Mouse (Mus musculus) lung, adult 18-20 months (tissue): ENCODE measurements around the gene Zfp777.
A peak's percentile ranks its signal among the peaks of the same experiment; 100 is the strongest.

Source experiments
- DNase-seq, 2 experiments: peaks; one replicate each; pipeline ENCODE4 v3.0.0; 2022; ENCODE audit warnings: mixed read lengths in 2 of 2

The Zfp777 gene

DNA sequence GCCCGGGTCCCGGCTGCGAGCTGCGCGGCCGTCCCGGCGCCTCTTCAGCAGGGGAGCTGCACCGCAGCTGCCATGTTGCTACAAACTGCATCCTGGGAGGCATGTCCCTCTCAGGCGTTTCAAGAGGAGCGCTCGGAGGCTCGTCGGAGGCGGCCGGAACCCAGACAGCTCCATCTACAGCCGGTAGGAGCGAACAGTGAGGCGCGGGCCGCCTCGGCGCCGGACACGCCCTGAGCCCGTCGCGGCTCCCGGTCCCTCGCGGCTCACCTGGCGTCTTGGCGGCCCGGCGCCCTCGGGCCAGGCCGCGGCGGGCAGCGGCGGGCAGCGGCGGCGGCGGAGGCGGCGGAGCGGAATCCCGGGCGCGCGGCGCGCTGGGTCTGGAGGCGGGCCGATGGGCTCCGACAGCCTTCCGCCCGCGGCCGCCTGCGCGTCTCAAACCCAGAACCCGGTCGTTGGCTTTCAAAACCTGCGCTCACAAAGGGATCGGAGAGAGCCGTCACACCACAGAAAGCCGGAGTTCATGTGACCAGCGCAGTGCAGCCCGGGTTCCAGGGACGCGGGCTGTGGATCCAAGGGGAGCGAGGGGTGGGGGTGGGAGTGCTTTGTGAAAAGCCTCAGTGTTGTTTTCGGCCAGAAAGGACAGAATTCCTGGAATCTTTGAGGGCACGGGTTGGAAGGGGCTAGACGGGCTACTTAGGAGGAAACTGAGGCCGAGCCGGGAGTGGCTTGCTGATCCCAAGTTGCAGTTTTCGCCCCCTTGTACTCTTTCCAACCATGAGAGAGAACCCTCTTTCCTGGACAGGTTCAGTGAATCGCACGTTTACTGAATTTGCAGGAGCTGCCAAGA lies at the start of gene Zfp777:
Gene Zfp777, minus strand, starts transcription at position 486 of the 847 bp plus-strand sequence.
- DNase-seq = peak; percentile 87 to 90

DNA sequence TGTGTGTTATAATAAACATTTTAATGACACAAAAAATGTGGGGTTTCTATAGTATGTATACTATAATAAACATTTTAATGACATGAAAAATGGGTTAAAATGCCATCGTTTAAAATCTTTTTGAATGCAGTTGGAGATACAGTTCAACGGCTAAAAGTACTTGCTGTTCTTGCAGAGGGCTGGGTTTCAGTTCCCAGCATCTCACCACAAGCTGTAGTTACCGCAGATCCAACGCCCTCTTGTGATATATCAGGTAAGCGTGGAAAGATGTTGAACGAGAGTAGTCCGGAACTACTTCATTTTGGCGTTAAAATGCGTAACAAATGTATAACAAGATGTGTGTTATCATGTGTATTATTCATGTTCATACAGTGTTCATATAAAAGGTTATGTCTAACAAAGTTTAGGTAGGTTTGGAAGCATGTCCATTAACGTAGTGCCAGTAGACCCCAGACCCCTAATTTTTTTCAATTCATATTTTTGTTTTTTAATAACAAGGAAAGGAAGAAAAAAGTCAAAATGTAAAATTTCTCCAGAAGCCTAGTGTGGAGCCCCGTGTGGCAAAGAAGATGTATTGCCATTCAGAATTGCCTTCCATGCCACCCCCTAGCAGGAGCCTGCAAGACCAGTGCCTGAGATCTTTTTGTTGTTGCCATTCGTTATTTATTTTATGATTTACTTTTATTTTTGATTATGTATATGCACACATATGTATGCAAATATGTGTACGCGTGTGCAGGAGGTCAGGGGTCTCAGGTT lies 38.4 kb upstream of the Zfp777 start:
- no peak for DNase-seq

DNA sequence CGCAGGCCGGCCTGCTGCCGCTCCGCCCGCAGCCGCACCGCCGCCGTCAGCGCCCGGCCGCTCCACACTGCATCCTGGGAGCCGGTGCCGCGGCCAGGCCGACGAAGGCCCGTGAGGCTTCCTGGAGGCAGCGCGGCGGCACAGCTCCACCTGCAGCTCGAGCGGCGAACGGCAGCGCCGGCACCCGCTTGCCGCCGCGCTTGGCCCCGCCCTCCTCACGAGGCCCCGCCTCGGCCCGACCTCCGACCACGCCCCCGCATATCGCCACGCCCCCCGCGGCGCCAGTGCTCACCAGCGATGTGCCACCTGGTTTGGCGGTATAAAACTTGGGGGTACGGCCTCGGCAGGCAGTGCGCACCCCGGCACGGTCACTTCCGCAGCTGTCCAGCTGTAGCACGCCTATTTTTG lies 37.8 kb upstream of the Zfp777 start, which contains the start of gene Zfp746:
Gene Zfp746, minus strand, starts transcription at position 123 of the 408 bp plus-strand sequence.
- DNase-seq = peak; percentile 88 to 91

DNA sequence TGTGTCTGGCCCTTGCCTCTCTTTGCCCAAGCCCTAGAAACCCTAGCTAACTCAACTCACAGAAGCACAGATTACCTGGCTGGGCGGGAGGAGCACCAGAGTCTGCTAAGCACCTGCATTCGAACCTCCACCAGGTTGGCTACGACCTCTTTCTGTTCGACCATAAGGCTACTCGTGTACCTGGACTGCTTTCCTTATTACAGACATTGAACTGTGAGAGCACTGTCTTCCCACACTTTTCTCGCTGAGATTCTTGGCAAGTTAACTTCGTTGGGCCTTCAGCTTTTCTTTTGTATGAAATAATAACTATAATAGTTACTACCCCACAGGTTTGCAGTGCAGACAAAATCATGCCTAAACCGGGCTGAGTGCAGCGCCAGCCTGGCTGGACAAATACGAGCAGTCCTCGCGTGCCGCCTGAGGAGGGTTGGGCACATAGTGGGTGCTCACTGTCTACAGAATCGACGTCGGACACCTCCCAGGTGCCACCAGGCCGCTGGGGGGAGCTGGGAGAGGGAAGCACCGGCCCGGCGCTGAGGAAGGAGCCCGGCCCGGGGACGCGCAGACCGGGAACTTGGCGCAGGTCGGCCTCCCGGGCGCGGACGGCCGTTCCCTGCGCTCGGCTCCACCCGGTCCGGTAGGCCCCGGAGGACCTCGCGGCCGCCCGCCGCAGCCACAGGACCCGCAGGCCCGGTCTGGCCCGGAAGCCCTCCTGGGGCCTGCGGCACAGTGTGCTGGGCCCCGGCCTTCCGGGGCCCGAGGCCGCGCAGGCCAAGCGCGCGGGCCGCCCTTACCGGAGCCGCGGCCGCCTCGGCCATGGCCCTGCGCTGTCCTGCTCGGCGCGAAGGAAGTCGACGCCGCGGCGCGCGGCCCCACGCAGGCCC lies 37.1 kb upstream of the Zfp777 start:
- peak; percentile 71 to 79 for DNase-seq

DNA sequence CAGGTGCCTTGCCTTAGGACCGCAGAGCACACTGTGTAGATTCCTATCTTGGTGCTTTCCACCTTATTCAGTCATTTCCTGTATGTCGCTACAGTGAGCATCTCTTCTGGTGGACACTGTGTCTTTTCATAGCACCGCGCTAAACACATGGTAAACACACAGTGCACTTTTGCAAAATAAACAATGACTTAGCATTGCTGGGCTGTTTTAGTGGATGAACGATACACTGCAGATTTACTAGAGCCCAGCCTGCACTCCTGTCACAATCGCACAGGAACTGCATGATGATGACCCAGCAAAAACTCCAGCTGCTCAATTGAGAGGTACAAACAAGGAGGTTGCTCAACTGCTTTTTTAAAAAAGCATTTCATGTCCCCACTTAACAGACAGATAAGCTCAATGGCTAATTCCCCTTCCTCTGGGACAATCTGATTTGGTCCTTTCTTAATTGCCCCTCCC lies 35.1 kb upstream of the Zfp777 start:
- peak in 1 of 2 experiments; percentile 21 for DNase-seq

DNA sequence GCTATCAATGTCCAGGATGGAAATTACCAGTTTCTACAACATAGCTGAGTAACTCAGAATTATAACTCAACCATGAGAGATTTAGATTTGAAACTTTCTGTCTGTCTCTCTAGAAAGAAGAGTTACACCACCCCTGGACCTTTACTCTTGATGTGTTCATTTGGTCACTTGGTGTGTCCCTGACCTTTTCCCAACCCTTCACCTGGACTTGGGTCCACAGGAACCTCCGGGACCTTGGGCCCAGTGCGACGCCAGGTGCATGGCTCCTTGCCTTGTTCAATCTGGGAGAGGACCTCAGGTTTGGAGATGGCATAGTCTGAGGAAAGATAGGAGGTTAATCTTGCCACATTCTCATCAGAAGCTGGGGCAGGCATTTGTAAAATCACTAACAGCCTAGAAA lies 33.2 kb upstream of the Zfp777 start:
- DNase-seq = no peak

DNA sequence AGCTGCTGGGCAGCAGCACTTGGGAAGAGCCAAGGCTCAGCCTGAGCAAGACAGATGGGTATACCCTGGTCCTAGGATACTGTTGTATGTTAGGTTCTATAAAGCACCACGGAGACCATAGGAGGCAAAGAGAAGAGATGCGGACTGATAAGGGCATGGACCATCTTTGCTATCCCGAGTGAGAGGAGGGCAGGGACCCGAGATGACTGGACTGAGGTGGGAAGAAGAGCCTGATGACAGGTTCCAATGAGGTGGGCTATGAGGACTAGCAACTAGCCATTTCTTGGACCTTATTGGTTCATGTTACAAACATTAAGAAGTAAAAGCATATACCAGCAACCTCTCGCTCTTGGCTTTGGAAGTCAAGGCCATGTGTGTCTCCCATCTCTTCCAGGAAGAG lies 32.3 kb upstream of the Zfp777 start:
- DNase-seq = no peak

DNA sequence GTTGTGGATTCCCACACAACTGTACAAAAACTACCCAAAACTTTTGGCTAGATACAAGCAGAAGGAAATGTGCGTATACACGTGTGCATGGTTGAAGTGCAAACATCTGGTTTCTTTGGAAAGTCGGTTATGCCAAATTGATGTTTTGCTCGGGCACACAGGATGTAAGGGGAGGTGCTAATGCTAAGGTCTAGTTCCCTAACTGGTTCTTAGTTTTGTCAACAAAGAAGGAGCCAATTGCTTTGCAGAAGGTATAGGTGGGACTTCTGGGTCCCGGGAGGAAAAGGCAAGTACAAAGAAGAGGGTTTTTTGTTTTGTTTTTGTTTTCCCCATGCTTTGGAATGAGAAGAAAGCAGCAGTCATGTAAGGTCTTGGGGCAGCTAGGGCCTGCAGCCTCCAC lies 24.6 kb upstream of the Zfp777 start:
- DNase-seq = no peak

DNA sequence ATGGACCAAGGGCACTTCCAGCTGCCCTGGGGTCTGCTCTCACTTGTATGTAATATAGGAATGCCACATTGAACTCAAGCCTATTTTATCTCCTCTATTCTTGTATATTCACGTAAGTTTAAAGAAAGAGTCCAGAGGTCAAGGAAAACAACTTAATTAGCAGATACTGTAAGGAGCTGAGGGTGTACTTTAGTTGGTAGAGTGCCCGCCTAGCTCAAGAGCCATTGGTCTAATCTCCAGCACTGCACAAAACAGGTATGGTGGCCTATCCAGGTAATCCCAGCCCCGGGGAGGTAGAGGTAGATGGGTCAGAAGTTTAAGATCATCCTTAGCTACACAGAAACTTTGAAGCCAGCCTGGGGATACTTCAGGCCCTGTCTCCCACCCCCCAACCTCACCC lies 18.8 kb upstream of the Zfp777 start:
- DNase-seq = no peak

DNA sequence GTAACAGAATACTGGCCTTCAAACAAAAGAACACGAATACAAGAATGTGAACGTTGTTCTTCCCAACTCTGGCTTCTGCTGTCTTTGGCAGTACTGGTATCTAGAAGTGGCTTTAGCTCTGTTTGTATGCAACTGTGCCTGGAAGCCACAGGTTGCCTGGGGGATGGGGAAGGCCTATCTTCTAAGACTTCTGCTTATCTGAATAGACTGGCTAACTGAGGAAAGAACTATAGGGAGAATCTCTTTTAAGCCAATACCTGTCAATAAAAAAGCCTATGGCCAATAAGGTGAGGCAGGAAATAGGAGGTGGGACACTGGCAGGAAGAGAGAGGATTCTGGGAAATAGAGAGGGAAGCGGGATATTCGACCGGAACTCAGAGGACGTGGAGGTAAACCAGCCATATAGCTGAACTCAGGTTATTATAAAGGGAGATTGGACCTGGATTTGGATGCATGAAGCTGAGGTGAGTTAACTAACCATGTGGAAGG lies 16.9 kb upstream of the Zfp777 start:
- DNase-seq = no peak

DNA sequence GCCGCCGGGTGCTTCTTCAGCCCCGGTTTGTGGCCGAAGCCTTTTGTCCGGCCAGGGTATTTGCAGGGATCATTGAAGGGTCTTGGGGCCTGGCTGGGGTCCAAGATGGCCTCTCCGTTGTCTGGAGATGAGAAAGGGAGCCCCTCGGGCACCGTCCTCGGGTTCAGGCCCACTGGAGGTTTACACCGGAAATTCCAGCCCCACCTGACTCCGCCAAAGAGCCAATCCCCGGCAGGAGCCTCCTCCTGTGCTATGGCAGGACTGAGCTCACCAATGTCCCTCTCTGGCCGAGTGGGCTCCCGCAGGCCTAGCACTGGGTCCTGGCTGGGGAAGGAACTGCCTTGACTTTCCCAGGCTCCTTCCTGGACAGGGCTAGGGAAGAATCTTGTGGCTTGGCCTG lies 15.7 kb upstream of the Zfp777 start:
- DNase-seq = no peak

DNA sequence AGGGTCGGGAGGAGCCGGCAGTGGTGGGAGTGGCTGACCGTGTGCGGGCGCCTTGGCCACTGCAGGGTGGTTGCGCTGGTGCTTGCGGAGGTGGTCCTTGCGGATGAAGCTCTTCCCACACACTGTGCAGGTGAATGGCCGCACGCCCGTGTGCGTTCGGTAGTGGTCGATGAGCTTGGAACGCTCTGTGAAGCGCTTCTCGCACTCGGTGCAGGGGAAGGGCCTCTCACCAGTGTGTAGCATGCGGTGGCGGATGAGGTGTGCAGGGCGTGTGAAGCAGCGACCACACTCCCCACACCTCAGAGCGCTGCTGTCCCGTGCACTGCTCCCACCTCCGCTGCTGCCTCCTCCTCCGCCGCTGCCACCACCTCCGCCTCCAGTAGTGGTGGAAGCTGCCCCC lies 15.2 kb upstream of the Zfp777 start:
- DNase-seq = no peak

DNA sequence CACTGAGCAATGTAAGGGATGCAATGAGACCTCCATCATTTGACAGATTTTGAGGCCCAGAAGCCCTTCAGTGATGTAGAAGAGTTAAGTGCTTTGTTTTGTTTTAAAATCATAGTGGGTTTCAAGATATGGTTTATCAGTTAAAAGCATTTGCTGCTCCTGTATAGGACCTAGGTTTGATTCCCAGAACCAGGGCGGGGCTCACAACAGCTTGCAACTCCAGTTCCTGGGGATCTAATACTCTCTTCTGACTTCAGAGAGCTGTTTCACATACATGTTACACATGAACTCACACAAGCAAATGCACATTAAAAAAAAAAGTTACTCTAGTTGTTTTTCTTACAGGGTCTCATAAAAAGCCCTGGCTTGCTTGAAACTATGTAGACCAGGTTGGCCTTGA lies 12.2 kb upstream of the Zfp777 start:
- DNase-seq = no peak

DNA sequence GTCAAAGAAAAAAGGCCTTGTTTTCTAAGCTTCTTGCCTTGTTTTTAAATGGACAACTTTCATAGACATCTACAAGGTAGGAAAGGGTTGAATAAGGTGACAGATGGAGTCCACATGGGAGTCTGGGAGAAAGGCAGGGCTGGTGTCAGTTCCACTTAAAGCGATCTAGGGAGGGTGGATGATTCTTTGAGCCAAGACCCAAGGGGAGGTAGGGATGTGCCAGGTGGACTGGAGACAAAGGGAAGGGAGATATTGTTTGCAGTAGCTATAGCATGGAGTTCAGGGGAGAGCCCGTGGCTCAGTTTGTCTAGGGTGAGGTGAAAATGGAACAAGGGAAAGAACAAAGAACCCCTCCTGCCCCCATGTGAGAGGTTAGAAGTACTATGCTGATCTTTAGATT lies 11.7 kb upstream of the Zfp777 start:
- DNase-seq = no peak

DNA sequence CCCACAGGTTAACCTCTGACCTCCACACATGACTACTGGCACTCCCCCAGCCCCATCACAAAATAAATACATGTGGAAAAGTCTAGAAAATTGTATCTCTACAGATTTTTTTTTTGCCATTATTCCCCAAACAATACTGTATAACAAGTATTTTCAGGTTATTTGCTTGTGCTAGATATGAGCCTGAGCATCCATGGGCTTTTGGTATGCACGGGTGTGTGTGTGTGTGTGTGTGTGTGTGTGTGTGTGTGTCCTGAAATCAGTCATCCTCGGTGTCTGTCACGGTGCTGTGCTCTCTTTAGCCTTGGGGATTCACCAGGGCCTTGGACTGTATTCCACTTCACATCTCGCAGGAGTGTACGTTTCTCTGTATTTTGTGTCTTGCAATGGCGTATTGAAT lies 3.4 kb upstream of the Zfp777 start:
- no peak for DNase-seq

DNA sequence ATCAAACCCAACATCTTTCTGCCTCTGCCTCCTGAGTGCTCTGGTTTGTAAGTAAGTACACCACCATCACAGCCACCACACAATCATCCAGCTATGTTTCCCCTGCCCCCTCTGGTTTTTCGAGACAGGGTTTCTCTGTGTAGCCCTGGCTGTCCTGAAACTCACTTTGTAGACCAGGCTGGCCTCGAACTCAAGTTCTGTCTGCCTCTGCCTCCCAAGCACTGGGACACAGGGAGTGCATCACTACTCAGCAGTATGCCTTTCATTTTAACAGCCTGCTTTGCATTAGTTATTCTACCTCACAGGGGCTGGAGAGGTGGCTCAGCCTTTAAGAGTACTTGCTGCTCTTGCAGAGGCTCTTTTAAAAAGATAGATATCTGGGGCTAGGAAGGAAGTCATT lies 3.0 kb upstream of the Zfp777 start:
- DNase-seq = no peak

DNA sequence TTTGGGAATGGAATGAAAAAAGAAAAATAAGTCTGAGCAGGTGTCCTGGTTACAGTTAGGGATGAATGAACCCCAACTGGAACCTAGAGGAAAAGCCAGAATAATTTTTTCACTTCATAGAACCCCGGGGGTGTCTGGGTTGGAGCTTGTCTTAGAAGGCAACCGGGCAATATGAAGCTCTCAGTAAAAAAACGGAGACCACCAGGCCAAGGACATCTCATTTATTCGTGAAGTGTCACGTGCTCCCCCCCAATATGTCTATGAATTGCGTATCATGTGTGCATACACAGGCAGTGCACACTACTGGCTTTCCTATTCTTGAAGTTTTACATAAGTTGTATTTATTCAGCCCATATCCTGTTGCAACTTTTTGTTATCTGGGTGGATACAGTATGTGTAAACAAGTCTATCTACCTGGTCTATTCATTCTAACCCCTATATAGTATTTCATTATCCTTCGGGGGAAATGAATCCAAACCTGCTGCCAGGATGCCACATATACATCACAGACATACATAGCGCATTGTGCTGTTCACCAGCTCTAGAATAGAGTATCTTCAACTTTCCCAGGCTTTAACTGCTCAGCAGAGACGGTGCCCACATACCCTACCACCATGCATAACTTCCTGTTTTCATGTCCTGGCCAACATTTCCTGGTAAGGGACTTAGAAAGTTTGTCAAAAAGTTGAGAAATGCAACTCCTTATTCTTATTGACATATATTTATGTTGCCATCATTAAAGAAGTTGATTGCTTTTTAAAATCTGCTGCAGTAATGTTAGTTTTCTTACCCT lies 758 bp upstream of the Zfp777 start:
- no peak for DNase-seq

DNA sequence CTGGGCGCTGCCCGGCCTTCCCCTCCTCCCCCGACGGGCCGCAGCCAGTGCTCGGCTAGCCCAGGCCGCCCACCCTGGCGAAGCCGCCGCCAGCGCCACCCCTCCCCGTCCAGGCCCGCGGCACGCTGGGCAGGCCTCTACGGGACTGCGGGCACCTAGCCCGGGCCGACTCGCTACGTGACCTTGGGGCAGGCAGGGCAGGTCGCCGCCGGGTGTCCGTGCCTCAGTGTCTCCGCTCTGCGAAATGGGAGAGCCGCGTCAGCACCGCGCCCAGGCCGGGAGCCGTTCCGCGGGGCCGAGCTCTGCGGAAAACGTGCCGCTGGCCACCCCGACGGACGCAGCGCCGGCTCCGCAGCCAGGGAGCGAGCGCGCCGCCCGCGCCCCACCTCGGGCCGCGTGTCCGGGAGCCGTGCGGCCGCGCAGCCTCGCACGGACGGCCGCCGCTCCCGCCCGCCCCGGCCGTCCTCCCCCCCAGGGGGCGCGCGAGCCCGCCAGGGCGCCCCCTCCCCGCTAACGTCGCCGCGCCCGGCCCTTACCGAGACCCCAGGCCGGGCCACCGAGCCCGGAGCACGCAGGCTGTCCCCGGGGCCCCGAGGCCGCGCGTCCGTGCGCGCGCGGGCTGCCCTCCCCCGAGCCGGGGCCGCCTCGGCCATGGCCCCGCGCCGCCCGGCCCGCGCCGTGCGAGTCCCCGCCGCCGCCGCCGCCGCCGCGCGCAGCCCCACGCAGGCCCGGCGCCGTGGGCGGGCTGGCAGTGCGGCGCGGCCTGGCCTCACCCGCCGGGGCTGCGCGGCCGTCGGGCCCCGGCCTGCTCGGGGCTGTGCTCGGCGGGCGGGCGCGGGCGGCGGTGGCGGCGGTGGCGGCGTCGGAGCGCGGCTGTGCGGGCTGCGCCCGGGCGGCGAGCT lies 1.0 kb downstream of the Zfp777 start:
- peak; percentile 21 to 26 for DNase-seq

DNA sequence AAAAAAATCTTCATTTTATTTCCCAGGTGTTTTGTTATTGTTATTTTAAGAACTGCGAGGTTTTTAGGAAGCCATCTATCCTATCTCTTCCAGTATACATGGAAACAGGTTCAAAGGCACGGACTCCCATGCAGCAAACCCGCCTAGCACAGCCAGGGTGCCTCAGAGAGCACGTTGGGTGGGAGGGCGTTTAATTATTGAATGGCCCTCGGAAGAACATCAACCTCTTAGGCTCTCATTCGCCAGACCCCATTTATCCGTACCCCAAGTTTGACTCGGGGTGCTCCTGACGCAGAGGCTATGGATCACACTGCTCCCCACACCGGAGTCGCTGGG lies 1.6 kb downstream of the Zfp777 start:
- no peak for DNase-seq

DNA sequence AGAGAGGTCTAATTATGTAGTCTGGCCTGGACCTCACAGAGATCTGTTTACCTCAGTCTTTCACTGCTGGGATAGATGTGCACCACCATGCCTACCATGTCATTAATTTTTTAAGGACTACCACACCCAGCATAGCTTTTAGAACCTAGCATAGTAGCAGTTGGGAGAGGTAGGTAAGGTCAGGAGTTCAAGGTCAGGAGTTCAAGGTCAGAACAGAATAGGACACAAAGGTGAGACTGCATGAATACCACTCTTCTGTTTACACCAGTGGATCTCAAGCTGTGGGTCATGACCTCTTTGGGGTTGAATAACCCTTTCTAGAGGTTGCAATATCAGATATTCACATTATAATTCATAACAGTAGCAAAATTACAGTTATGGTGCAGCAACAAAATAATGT lies 16.1 kb downstream of the Zfp777 start:
- no peak for DNase-seq
